Mouse (Mus musculus): ENCODE results near the gene Smyd2. TPM values are rescaled to one million over a fixed set of nuclear protein-coding genes. Genes with fewer than 3 reads are reported as not detected.

Smyd2 gene
- 100 to 1,000 TPM in 1 of 4 experiments, 10 to 100 TPM in 3; 87.4 to 105 (median 91.9) TPM for total RNA-seq (2022)

- DNase-seq (ENCODE audit: low spot score in 2 of 2) = peak in 1 of 2 experiments; percentile 41
These were observed at the start of gene Smyd2 for GRCm38 (mm10) chr1:189921818-189922592. Gene Smyd2, minus strand, starts transcription at chr1:189922363.

- no peak for DNase-seq (ENCODE audit: low spot score in 2 of 2)
These were observed 48.2 kb upstream of the Smyd2 start for GRCm38 (mm10) chr1:189970381-189970780.

GRCm38 (mm10) chr1:189968027-189968426 is 45.9 kb upstream of the Smyd2 start:
- no peak for DNase-seq (ENCODE audit: low spot score in 2 of 2)

- peak; percentile 4 to 81 for DNase-seq (ENCODE audit: low spot score in 2 of 2)
These were observed 38.3 kb upstream of the Smyd2 start for GRCm38 (mm10) chr1:189960481-189960880.

- DNase-seq (ENCODE audit: low spot score in 2 of 2) = no peak
These were observed 37.6 kb upstream of the Smyd2 start for GRCm38 (mm10) chr1:189959802-189960201.

GRCm38 (mm10) chr1:189951861-189952260 is 29.7 kb upstream of the Smyd2 start:
- DNase-seq (ENCODE audit: low spot score in 2 of 2) = peak in 1 of 2 experiments; percentile 13

GRCm38 (mm10) chr1:189947411-189947810 is 25.2 kb upstream of the Smyd2 start:
- DNase-seq (ENCODE audit: low spot score in 2 of 2) = no peak

GRCm38 (mm10) chr1:189946126-189946525 is 24.0 kb upstream of the Smyd2 start:
- DNase-seq (ENCODE audit: low spot score in 2 of 2) = no peak

GRCm38 (mm10) chr1:189941786-189942185 is 19.6 kb upstream of the Smyd2 start:
- DNase-seq (ENCODE audit: low spot score in 2 of 2) = no peak

GRCm38 (mm10) chr1:189936436-189937105 is 14.4 kb upstream of the Smyd2 start:
- DNase-seq (ENCODE audit: low spot score in 2 of 2) = no peak

GRCm38 (mm10) chr1:189933480-189934202 is 11.5 kb upstream of the Smyd2 start:
- DNase-seq (ENCODE audit: low spot score in 2 of 2) = no peak

- DNase-seq (ENCODE audit: low spot score in 2 of 2) = no peak
These were observed 10.8 kb upstream of the Smyd2 start for GRCm38 (mm10) chr1:189932976-189933375.

- no peak for DNase-seq (ENCODE audit: low spot score in 2 of 2)
These were observed 10.0 kb upstream of the Smyd2 start for GRCm38 (mm10) chr1:189932190-189932589.

GRCm38 (mm10) chr1:189929896-189930295 is 7.7 kb upstream of the Smyd2 start:
- no peak for DNase-seq (ENCODE audit: low spot score in 2 of 2)

- DNase-seq (ENCODE audit: low spot score in 2 of 2) = no peak
These were observed 5.5 kb upstream of the Smyd2 start for GRCm38 (mm10) chr1:189927644-189928043.

- DNase-seq (ENCODE audit: low spot score in 2 of 2) = no peak
These were observed 4.1 kb upstream of the Smyd2 start for GRCm38 (mm10) chr1:189926279-189926678.

- no peak for DNase-seq (ENCODE audit: low spot score in 2 of 2)
These were observed 1.9 kb upstream of the Smyd2 start for GRCm38 (mm10) chr1:189923871-189924568.

GRCm38 (mm10) chr1:189923157-189923556 is 994 bp upstream of the Smyd2 start:
- DNase-seq (ENCODE audit: low spot score in 2 of 2) = no peak

GRCm38 (mm10) chr1:189922721-189923120 is 558 bp upstream of the Smyd2 start:
- no peak for DNase-seq (ENCODE audit: low spot score in 2 of 2)

- no peak for DNase-seq (ENCODE audit: low spot score in 2 of 2)
These were observed 670 bp downstream of the Smyd2 start for GRCm38 (mm10) chr1:189921568-189921817.

GRCm38 (mm10) chr1:189920701-189921567 is 1.2 kb downstream of the Smyd2 start:
- no peak for DNase-seq (ENCODE audit: low spot score in 2 of 2)

Data from left cerebral cortex, adult 8-10 months (tissue).